Mouse (Mus musculus) ovary, adult 18-20 months (tissue): Measurements from ENCODE around the gene Ccnd1.
A peak's percentile ranks its signal among the peaks of the same experiment; 100 is the strongest.

ENCODE experiments used
- DNase-seq: peaks from one replicate; pipeline ENCODE4 v3.0.0; 2022; ENCODE audit warnings: low spot score, mixed read lengths

Gene Ccnd1

GRCm38 (mm10) chr7:144939344-144940002, at the start of gene Ccnd1:
TSS of gene Ccnd1 (minus strand) at chr7:144939925.
- no peak for DNase-seq

GRCm38 (mm10) chr7:144988856-144989255, 49.1 kb upstream of the Ccnd1 start:
- no peak for DNase-seq

- DNase-seq, result no peak
These were observed 45.4 kb upstream of the Ccnd1 start for GRCm38 (mm10) chr7:144985100-144985499.

- DNase-seq, result no peak
These were observed 42.8 kb upstream of the Ccnd1 start for GRCm38 (mm10) chr7:144982358-144983110.

- DNase-seq, result no peak
These were observed 41.8 kb upstream of the Ccnd1 start for GRCm38 (mm10) chr7:144981426-144982079.

- DNase-seq, result no peak
These were observed 40.1 kb upstream of the Ccnd1 start for GRCm38 (mm10) chr7:144979814-144980213.

GRCm38 (mm10) chr7:144977121-144977520, 37.4 kb upstream of the Ccnd1 start:
- no peak for DNase-seq

GRCm38 (mm10) chr7:144973461-144973860, 33.7 kb upstream of the Ccnd1 start:
- DNase-seq, result no peak

- no peak for DNase-seq
These were observed 32.0 kb upstream of the Ccnd1 start for GRCm38 (mm10) chr7:144971769-144972168.

GRCm38 (mm10) chr7:144970997-144971768, 31.5 kb upstream of the Ccnd1 start:
- no peak for DNase-seq

- no peak for DNase-seq
These were observed 26.2 kb upstream of the Ccnd1 start for GRCm38 (mm10) chr7:144965893-144966292.

GRCm38 (mm10) chr7:144964316-144964715, 24.6 kb upstream of the Ccnd1 start:
- DNase-seq, result no peak

- no peak for DNase-seq
These were observed 24.2 kb upstream of the Ccnd1 start for GRCm38 (mm10) chr7:144963911-144964310.

- no peak for DNase-seq
These were observed 19.0 kb upstream of the Ccnd1 start for GRCm38 (mm10) chr7:144958509-144959395.

- DNase-seq, result peak; percentile 29
These were observed 3.5 kb upstream of the Ccnd1 start for GRCm38 (mm10) chr7:144943254-144943653.

GRCm38 (mm10) chr7:144942744-144943135, 3.0 kb upstream of the Ccnd1 start:
- no peak for DNase-seq

GRCm38 (mm10) chr7:144942071-144942743, 2.5 kb upstream of the Ccnd1 start:
- no peak for DNase-seq

- peak; percentile 75 for DNase-seq
These were observed 1.6 kb upstream of the Ccnd1 start for GRCm38 (mm10) chr7:144941242-144941831.

GRCm38 (mm10) chr7:144940585-144940984, 860 bp upstream of the Ccnd1 start:
- no peak for DNase-seq

GRCm38 (mm10) chr7:144940003-144940571, 362 bp upstream of the Ccnd1 start:
- no peak for DNase-seq
